Mouse (Mus musculus) cortical plate, adult 2 months (tissue): ENCODE results near the gene Tmem88.

Source experiments
- CTCF ChIP-seq: fragments of 200-500 bp; IDR thresholded peaks from 2 replicates; pipeline ENCODE4 v1.5.1; 2011; ENCODE audit warnings: mild to moderate bottlenecking, control low read depth, low read length; ENCODE audit not compliant: insufficient read depth; ENCODE audit errors: extremely low read depth
- POLR2A ChIP-seq: fragments of 200-500 bp; IDR thresholded peaks from 2 replicates; pipeline ENCODE4 v1.6.1; 2011; ENCODE audit warnings: mild to moderate bottlenecking, low read length, control low read depth; ENCODE audit not compliant: insufficient read depth; ENCODE audit errors: extremely low read depth

DNA sequence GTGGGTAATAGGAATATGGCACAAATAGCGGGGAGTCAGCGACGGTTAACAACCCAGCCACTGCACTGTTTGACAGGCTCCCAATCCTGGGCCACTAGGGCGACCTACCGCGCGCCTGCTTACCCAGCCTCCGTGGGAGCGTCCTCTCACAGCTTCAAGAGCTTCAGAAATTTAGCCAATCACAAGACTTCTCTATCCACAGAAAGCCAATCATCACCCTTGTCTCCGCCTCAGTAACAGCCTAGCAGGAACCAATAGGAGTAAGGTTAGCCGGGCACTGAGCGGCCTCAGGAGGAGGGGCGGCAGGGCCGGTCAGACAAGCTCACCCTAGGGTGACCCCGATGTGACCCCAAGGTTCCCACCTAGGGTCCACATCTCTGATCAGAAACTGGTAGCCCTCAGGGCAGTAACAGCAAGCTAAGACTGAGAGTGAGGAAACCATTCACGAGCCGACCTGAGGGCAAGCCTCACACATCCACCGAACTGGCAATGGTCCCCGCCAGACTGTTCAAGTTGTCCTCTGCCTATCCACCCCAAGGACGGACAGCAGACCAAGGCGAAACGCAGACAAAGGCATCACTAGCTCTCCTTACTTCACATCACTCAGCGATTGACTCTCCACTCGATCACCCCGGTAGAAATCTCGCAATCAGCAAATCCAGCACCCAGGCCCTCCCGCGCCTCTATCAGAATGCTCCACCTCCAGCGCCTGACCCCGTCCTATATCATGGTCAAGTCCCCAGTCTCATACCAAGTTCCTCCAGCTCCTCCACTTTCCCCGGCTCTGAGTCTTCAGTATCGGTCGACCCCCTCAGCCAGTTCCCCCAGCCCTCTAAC is 10.7 kb upstream of the Tmem88 start:
- TF ChIP-seq CTCF (no peak), POLR2A (peak; percentile 45; the same call in 1 of the 2 replicates)
